Mouse (Mus musculus): ENCODE data around the gene Ccnk.

The Ccnk gene

DNA sequence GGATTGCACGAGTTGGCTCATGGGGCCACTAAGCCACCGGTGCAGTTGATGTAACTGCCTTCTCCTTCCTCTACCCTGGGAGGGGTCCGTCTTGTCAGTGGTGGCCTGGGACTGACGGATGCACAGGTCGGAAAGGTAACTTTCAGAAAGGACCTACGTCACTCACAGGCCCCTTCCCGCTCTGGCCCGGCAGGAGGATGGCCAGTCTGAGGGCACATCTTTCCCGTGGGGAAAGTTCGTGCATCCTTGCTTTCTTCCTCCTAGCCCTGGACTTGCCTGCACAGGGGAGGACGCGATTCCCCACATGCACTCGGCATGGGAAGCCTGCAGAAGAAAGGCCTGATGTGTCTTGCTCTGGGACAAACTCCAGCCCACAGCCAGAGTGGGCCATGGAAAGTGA lies 46.8 kb downstream of the Ccnk start:
- no peak for DNase-seq

DNA sequence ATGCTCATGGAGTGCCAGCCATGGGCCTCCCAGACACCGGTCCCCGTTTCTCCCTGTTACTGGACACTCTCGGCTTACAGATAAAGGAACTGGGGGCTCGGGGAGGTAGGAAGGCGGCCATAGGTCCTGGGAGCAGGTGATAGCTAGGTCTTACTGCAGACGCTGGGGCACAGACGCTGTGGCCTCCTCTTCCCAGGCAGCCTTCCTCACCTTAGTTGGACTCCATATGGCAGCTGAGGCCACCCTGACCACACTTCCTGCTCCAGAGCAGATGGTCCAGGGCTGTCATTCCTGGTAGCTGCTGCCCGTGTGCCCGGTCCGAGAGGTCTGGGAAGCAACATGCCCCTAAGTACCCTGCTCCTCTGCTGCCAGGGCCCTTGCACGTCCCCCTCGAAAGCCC lies 47.6 kb downstream of the Ccnk start:
- no peak for DNase-seq

DNA sequence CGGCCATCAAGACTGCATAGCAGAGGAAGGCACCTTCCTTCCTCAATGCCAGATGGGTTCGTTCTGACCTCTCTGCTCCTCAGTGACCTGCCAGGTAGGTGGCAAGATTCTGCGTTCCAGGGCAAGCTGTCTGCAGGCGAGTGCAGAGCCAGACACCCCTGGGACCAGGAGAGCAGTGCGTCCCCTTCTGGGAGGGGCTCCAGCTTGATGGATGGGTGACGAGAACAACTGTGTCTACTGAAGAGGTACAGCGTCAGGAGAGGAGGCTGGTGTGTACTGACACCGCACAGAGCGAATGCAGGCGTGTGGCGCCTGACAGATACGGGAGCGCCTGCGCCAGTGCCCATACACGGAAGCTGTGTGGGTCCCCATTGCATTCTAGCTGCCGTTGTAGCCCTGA lies 48.1 kb downstream of the Ccnk start:
- DNase-seq = no peak

DNA sequence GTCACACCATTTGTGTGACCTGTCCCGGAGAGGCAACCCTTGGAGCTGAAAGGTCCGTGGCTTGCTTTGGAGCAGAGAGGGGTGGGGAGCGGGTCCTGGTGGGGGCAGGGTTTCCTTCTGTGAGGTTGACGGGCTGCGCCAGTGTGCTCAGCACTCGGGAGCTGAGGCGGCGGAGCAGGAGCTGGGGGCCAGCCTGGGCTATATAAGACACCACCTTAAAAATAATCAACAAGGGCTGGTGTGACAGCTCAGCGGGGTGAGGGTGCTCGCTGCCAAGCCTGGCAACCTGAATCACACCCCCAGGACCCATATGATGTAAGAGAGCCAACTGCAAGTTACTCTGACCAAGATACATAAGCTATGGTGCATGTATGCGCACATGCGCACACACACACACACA lies 50.7 kb downstream of the Ccnk start:
- DNase-seq = no peak

DNA sequence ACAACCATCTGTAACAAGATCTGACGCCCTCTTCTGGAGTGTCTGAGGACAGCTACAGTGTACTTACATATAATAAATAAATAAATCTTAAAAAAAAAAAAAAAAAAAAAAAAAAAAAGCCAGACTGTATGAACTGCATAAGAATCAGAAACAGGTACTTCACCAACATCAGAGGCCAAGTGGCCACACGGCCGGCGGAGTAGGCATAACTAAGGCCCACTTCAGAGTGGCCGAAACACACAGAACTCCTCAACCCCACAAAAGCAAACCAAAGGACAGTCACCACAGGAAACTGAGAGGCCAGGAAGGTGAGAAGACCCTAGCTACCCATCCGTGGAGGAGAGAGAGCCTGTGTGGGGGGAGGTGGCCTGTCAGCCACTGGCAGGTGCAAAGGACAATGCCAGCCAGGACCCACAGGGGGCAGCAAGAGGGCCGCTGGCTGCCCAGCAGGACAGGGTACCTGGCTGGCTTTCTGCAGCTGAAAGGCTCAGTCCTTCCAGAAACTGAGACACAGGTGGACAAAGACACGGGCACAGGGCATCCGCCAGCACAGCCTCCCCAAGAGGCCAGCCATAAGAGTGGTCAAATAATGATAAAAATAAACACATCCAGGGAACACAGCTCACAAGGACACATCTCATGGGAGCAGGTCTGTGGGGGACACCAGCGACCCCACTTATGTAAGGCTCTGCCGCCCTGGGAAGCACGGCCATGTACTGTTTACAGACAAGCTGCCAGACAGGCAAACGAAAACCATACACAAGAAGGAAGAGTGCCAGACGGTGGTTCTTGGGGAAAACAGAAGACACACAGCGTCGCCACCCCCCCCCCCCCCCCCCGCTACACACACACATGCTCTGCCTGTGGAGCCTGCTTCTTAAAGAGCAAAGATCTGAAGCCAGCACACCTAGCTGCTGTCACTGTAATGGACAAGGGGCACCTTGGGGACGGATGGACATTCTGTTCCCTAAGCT lies 51.7 kb downstream of the Ccnk start:
- peak; percentile 76 for DNase-seq

DNA sequence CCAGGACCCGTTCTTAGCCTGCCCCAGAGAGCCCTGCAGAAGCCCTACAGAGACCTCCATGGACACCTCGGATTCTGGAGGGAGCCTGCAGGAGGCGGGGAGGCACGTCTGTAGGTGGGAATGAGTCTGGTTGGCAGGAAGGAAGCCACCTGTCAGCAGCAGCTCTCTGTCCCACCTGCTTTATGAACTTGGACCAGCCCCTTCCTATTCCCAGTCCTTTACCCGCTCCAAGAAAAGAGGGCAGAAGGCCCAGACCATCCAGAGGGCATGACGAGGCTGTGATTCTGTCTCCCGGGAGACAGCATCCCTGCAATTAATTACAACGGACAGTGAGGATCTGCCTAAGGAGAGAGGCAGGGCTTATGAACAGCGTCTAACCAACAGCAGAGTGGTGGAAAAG lies 52.5 kb downstream of the Ccnk start:
- DNase-seq = no peak

DNA sequence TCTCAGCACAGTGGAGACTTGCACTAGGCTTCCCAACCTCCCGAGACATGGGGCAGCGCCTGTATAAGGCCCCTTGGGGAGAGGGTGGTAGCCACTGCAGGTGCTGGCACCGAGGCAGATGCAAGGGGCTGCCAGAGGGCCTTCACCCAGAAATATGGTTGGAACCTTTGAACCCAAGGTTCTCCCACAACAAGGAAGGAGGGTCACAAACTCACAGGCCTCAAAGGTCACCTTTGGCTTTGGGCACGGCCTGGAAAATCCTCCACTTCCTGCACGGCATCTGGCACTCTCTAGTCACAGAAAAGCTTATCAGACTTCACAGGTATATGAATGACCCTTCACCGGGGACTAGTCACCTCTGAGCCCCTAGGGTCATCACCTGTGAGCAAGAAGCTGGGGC lies 54.4 kb downstream of the Ccnk start:
- no peak for DNase-seq

DNA sequence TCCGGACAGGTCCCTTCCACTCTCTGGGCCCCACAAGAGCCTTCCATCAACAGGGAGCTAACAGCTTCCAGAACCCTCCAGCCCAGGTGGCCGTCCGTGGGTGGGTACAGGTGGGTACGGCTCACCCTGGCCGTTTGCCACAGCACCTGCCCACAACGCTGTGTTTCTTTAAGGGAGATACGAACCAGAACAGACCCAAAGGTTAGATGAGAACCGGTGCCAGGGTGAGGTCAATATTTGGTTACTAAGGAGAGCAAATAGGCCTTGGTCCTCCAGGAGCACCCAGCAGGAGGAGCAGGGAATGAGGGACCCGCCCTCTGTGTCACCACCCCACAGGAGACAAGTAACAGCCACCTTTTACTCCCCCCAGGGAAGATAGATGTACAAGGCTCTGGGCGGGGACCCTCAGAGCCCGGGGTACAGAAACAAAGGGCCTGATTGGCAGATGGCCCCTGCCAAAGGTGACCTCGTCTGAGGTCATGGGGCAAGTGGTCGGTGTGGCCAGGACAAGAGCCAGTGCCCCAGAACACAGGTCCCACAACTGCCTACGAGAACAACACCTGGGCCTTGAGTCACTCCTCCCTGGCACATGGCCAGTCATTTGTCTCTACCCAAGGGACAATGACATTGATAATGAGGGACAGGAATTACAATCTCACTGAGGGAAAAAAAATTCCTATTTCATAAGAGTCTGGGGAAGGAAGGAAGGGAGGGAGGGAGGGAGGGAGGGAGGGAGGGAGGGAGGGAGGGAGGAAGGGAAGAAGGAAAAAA lies 55.6 kb downstream of the Ccnk start:
- no peak for DNase-seq

DNA sequence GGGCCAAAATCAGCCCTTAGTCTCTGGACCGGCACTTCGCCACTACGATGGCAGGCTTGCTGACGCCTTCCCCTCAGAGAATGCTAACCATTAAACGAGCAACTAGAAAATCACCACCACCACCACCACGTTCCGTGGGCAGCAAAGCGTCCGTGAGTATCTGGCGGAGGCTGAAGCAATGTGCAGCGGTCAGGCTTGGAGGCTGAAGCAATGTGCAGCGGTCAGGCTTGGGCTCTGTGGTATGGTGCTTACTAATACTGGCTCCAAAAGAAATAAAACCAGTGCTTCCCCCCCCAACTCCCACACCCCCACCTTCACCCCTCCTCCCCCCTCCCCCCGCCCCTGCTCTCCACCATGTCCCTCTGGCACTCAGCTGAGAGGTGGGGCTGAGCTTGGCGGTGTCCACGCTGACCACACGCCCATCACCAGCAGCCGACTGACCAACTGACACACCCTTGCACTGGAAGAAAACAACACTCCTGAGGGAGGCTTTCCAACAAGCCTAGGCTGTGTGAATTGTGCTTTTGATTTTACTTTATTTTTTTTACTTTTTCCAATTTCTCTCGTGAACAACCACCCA lies 56.7 kb downstream of the Ccnk start:
- no peak for DNase-seq

DNA sequence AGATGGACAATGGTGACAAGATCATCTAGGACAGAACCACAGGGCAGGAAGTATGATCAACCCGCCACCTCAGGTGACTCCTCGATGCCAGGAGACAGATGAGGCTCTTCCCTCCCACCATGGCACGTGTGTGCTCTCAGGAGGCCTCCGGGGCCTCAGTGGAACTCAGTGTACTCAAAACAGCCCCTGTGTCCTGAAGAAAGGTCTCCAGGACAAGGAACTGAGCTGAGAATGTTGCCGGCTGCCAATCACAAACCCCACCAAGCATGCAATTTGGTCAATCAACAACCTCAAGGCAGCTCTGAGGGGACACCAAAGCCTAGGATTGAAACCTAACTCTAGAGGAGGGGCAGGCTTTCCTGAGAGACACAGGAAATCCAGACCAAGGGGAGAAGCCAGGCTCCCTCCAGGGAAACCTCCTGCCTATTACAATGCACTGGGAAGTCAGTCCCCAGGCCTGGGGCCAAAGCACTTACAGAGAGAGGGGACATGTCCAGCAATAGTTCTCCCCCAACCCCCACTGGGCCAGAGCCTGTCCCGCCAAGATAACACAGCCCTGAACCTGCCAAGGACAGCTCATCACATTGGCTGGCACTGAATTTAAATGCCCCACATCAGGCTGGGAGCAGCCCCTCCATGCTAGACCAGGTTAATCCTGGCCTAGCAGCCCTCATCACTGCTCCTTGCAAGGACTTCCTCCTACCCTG lies 58.1 kb downstream of the Ccnk start:
- peak; percentile 74 for DNase-seq

DNA sequence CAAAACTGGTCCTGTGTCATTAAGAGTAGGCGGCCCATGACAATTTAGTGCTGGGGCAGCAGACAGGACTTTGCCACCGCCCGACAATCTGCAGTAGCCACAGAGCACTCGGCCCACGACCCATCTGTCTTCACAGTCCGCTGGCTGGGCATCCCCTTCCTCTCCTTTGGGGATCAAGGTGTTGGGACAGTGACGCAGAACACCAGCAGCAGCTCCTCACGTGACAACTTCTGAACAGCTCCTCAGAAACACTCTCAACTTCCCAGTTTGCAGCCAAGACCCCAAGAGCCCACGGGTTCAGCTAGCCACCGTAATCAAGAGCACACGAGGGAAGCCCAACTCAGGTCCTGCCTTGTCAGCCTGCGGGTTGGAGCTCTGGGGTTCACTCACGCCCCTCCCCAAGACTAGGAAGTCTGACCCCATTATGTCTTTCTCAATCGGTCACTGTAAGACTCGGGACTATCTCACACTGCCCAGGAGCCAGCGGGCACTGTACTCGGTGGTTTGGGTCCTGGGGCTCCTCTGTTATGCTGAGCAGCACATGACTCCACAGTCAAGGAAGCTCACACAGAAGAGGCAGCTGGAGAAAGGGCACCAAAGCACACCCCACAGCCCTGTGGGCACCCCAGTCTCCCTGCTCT lies 59.1 kb downstream of the Ccnk start:
- DNase-seq = no peak

DNA sequence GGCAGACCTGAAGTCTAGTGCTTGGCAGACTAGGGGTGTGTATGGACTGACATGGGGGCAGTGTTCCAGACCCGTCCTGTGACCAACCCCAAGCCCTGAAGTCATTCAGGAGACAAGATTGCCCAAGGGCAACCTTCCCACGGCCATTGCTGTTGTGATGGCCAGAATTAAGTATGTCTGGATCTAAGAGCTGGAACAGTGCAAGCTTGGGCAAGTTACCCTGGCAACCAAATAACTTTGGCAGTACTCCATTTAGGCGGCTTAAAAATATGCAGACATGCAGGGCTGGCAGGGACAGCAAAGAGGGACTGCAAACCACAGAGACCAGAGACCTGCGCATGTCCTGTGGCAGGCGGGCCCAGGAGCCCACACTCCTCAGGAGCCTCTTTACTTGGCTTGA lies 60.1 kb downstream of the Ccnk start:
- peak; percentile 84 for DNase-seq

DNA sequence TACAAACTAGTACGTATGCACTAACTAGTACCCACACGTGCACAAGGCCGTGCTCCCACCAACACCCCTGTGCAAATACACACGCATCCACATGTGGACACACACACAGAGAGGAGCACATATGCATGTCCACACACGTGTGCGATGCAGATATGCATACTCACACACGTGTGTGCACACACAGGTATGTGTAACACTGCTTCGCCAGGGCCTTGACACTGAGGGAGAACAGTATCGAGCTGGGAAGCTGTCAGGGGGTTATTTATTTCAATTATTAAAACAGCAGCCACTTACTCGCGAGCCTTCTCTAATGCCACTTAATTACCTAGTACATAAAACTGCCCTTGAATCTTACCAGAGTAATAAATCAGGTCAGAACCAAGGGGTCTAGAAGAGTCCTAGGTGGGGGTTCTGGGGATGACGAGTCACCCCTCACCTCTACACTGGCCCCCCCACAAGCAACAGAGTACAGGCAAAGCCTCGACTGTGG lies 61.1 kb downstream of the Ccnk start:
- DNase-seq = no peak

DNA sequence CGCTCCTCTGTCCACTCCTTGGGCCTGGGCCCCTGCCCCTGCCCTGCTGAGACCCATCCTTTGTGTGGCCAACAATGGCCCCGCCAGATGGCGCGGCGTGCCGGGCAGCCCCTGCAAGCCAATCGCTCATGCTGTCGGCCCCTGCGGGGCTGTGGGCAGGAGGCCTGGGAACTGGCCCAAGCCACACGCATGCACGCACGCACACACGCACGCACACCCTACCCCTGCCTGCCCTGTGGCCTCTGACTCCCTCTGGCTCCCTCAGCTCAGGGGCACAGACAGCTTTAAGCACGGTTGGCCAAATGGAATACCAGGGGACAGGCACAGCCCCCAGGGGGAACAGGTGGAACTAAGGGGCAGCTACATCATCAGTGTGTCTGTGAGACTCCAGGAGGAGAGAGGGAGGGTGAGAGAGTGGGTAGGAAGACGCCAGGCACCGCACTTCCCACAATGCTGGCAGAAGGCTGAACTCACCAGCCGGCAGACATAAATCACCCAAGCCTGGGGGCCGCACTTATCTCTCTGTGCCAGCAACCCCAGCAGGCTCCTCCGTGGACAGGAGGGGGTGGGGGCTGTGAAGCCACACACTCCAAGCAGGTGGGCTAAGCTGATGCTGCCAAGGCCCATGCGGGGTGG lies 61.7 kb downstream of the Ccnk start:
- DNase-seq = no peak

DNA sequence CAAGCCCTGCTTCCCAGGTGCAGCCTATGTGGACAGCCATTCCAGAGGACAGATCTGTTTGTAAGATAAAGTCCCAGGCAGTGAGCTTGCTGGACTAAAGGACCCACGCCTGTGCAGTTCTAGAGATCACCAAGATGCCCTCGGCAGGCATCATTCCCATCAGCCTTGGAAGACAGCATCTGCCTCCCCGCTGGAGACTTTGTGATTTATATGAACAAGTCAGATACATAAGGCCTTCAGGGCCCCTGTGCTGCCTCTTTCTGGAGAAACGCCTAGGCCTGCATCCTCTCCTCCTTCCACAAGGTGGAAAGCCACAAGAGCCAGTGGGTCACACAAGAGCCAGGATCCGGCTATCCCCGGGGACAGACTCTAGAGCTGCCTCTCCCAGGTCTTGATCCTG lies 62.2 kb downstream of the Ccnk start:
- DNase-seq = no peak

DNA sequence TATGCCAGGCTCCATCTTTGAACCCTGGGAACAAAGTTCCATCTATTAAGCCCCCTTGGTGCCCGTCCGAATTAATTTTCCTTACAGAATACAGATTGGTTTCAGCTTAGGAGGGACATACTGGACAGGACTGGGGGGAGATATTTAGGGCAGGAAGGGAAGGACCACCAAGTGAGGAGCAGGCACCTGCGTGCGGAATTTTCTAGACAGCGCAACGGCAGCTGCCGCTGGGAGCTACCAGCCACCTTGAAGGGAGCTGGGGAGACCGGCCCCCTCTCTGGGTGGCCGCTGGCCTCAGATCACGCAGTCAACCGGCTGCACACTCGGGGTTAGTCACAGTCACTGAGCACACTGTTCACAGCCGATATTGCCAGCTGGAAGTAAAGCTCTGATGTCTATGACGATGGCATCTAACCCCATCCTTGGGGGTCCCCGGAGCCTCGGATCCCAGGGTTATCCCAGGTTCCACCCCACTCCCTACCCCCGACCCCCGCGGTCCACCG lies 62.9 kb downstream of the Ccnk start:
- peak; percentile 41 for DNase-seq

DNA sequence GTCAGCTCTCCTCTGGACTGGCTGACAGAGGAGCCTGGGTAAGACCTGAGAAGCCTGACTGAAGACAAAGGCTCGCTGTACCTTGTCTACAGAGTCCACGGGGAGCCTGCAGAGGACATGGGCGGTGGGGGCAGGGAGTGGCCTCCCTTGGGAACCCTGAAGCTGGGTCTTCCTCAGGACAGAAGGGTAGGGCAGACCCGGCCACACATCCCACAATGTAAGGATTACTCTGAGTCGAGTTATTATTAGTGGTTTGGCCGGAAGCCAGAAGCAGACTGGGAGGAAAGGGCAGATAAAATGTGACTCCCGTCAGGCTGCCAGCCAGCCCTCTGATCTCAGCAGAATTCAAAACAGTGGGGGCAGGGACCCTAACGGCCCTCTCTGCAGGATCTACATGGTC lies 65.4 kb downstream of the Ccnk start:
- peak; percentile 92 for DNase-seq

DNA sequence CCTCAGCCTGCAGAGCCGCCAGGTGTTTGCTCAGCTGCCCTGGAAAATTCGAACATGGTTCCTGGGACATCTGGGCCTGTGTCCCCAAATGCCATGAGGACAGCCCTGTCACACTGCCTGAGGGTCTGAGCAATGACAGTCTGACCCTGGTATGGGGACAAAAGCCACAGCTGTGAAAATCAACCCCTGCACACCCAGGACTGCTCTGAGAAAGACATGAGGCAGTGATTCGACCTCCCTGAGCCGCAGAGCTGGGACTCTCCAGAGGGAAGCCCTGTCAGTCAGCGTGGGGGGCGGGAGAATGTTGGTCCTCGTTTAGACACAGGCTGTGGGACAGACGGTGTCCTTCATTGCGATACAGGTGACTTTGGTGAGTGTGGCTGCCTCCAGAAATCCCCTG lies 66.2 kb downstream of the Ccnk start:
- no peak for DNase-seq

DNA sequence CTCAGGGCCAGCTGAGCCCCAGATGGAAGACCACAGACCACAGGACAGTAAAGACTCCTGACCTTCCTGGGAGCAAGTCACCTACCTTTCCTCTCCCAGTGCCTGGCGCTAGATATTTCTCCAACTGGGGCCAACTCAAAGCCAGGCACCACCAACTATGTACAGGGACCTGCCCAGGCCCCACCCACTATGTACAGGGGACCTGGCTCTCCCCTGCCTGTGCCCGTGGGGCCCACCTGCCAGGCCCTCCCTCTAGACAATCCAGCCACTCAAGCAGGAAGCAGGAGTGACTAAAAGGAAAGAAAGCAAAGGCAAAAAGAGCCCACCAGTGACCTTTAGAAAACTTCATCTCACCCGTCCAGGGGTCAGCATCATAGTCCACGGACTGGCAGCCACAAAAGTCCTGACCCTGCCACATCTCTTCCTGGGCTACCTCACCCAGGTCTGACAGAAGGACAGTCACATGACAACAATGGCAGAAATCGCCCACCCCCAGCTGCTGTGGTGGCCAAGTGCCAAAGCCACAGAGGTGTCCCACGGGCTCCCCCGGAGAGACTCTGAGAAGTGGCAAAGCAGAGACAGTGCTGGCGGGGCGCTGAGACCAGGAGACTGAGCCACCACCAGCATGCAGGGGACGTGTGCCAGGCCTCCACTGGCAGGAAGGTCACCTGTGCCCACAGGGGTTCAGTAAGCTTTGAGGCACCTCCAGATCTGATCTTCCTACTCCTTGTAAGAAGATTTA lies 67.6 kb downstream of the Ccnk start:
- no peak for DNase-seq

DNA sequence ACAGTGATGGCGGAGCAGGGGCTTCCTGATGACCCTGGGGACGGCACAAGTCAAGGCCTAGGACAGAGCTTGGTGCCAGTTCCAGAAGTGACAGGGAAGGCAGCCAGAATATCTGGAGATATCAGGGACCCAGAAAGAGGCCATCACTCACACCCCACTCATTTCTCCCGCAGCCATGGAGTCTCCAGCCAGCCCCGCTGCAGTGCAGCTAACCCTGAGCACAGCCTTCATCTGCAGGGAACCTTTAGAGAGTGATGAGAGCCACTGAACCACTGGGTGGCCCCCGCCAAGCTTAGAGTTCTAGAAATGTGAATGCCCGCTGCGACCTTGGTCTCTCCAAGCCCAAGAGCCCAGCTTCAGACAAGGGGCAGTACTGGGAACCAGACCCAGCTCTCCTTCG lies 69.6 kb downstream of the Ccnk start:
- DNase-seq = no peak

DNA sequence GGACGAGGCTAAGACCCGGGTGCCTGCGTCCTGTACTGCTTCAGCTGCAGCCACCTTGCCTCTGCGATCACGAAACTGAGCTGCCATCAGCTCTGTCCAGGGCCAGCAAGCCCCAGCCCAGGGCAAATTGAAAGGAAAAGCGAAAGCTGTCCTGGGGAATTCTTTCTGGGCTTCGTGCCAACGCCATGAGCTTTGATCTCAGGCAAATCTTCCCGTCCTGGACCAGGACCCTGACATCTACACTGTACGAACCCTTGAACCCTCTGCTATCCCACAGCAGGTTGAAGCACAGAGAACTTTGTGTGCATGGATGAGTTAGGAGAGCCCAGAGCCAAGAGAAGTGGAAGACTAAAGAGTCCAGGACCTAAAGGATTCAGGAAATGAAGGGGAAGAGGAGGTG lies 70.1 kb downstream of the Ccnk start:
- peak; percentile 94 for DNase-seq

All from kidney, postnatal 14 days (tissue).